Mouse (Mus musculus) MEL (cell line): ENCODE results near the gene Maml3. TPM values are rescaled to one million over a fixed set of nuclear protein-coding genes. Genes with fewer than 3 reads are reported as not detected.

Source experiments
- DNase-seq: peaks from one replicate; pipeline ENCODE4 v3.0.0; 2011; ENCODE audit warnings: low read depth, low spot score
- H3K27ac ChIP-seq: 2 replicates; pipeline ENCODE4 v1.5.1; 2012; ENCODE audit warnings: low read depth, mild to moderate bottlenecking, control low read depth, low read length, moderate library complexity; ENCODE audit not compliant: control insufficient read depth
- H3K27me3 ChIP-seq, 2 experiments: fragments of 150-350 bp in 1 of 2; sonication (generic) in 1 of 2; 2 replicates each; pipeline ENCODE4 v1.6.1; 2012; ENCODE audit warnings: low read length in 2 of 2, mild to moderate bottlenecking in 2 of 2, improper control_type of control experiment in 1 of 2, moderate library complexity in 1 of 2; ENCODE audit not compliant: insufficient read depth in 2 of 2, control insufficient read depth in 1 of 2
- H3K36me3 ChIP-seq, 2 experiments: 2 replicates each; pipeline ENCODE4 v1.6.1; 2012 to 2014; ENCODE audit warnings: low read length in 2 of 2, improper control_type of control experiment in 1 of 2, inconsistent platforms in 1 of 2, mild to moderate bottlenecking in 1 of 2; ENCODE audit not compliant: insufficient read depth in 2 of 2, control insufficient read depth in 1 of 2
- H3K4me1 ChIP-seq, 2 experiments: fragments of 150-350 bp in 1 of 2; sonication (generic) in 1 of 2; 2 replicates each; pipeline ENCODE4 v1.6.1; 2012; ENCODE audit warnings: low read length in 2 of 2, improper control_type of control experiment in 1 of 2, mild to moderate bottlenecking in 1 of 2; ENCODE audit not compliant: insufficient read depth in 2 of 2, control insufficient read depth in 1 of 2
- H3K4me3 ChIP-seq, 2 experiments: fragments of 150-350 bp in 1 of 2; sonication (generic) in 1 of 2; 2 replicates each; pipeline ENCODE4 v1.5.1; 2012; ENCODE audit warnings: low read depth in 2 of 2, low read length in 2 of 2, mild to moderate bottlenecking in 2 of 2, moderate library complexity in 2 of 2, control low read depth in 1 of 2, improper control_type of control experiment in 1 of 2; ENCODE audit not compliant: control insufficient read depth in 1 of 2, insufficient read depth in 1 of 2
- H3K79me2 ChIP-seq: 2 replicates; pipeline ENCODE4 v1.6.1; 2012; ENCODE audit warnings: mild to moderate bottlenecking, low read length, moderate library complexity; ENCODE audit not compliant: control insufficient read depth, poor library complexity, insufficient read depth
- H3K9ac ChIP-seq: 2 replicates; pipeline ENCODE4 v1.6.1; 2012; ENCODE audit warnings: low read depth, mild to moderate bottlenecking, control low read depth, low read length, moderate library complexity; ENCODE audit not compliant: control insufficient read depth, poor library complexity, severe bottlenecking
- H3K9me3 ChIP-seq: fragments of 150-350 bp; sonication (generic); replicated peaks from 2 replicates; pipeline ENCODE4 v1.6.1; 2012; ENCODE audit warnings: mild to moderate bottlenecking, low read length, improper control_type of control experiment, moderate library complexity; ENCODE audit not compliant: insufficient read depth
- BHLHE40 ChIP-seq: IDR thresholded peaks from 2 replicates; pipeline ENCODE4 v1.6.1; 2012; ENCODE audit warnings: low read depth, mild to moderate bottlenecking, inconsistent platforms, low read length, improper control_type of control experiment, borderline replicate concordance
- CTCF ChIP-seq, 3 experiments: IDR thresholded peaks in 2 of 3; conservative IDR thresholded peaks in 1 of 3; 2 replicates each; pipeline ENCODE4 v1.5.1; 2011 to 2012; ENCODE audit warnings: low read length in 3 of 3, low read depth in 2 of 3, mild to moderate bottlenecking in 2 of 3, improper control_type of control experiment in 1 of 3, inconsistent platforms in 1 of 3, mixed read lengths in 1 of 3, moderate library complexity in 1 of 3; ENCODE audit not compliant: control insufficient read depth in 1 of 3, insufficient read depth in 1 of 3, poor library complexity in 1 of 3, severe bottlenecking in 1 of 3
- ELF1 ChIP-seq: IDR thresholded peaks from 2 replicates; pipeline ENCODE4 v1.6.1; 2014; ENCODE audit warnings: low read depth, mild to moderate bottlenecking, inconsistent platforms, low read length, improper control_type of control experiment, moderate library complexity
- EP300 ChIP-seq, 2 experiments: IDR thresholded peaks; 2 replicates each; pipeline ENCODE4 v1.6.1; 2011; ENCODE audit warnings: improper control_type of control experiment in 2 of 2, low read length in 2 of 2, low read depth in 1 of 2, mild to moderate bottlenecking in 1 of 2
- GABPA ChIP-seq: IDR thresholded peaks from 2 replicates; pipeline ENCODE4 v1.6.1; 2012; ENCODE audit warnings: low read depth, mild to moderate bottlenecking, inconsistent platforms, low read length, improper control_type of control experiment, moderate library complexity
- GATA1 ChIP-seq: IDR thresholded peaks from 2 replicates; pipeline ENCODE4 v1.6.1; 2011; ENCODE audit warnings: low read depth, low read length, improper control_type of control experiment
- JUND ChIP-seq: IDR thresholded peaks from 2 replicates; pipeline ENCODE4 v1.6.1; 2011; ENCODE audit warnings: low read depth, mild to moderate bottlenecking, improper control_type of control experiment, low read length
- MAFK ChIP-seq: IDR thresholded peaks from 2 replicates; pipeline ENCODE4 v1.6.1; 2011; ENCODE audit warnings: low read depth, mild to moderate bottlenecking, low read length, improper control_type of control experiment, borderline replicate concordance
- MAZ ChIP-seq: IDR thresholded peaks from 2 replicates; pipeline ENCODE4 v1.6.1; 2012; ENCODE audit warnings: low read depth, mild to moderate bottlenecking, inconsistent platforms, low read length, improper control_type of control experiment
- MEF2A ChIP-seq: IDR thresholded peaks from 2 replicates; pipeline ENCODE4 v1.6.1; 2014; ENCODE audit warnings: low read depth, mild to moderate bottlenecking, inconsistent platforms, low read length, improper control_type of control experiment; ENCODE audit not compliant: poor library complexity, insufficient replicate concordance, severe bottlenecking; ENCODE audit errors: extremely low read depth
- MXI1 ChIP-seq: IDR thresholded peaks from 2 replicates; pipeline ENCODE4 v1.6.1; 2011; ENCODE audit warnings: mild to moderate bottlenecking, low read depth, low read length, improper control_type of control experiment
- MYC ChIP-seq: IDR thresholded peaks from 2 replicates; pipeline ENCODE4 v1.6.1; 2011; ENCODE audit warnings: low read depth, mild to moderate bottlenecking, low read length, improper control_type of control experiment, moderate library complexity
- NELFE ChIP-seq: IDR thresholded peaks from 2 replicates; pipeline ENCODE4 v1.6.1; 2011; ENCODE audit warnings: low read depth, low read length, improper control_type of control experiment
- NRF1 ChIP-seq: IDR thresholded peaks from 2 replicates; pipeline ENCODE4 v1.6.1; 2014; ENCODE audit warnings: low read depth, mild to moderate bottlenecking, inconsistent platforms, low read length, improper control_type of control experiment, moderate library complexity; ENCODE audit not compliant: poor library complexity, insufficient read depth, severe bottlenecking
- POLR2AphosphoS5 ChIP-seq: IDR thresholded peaks from 2 replicates; pipeline ENCODE4 v1.6.1; 2012; ENCODE audit warnings: low read depth, borderline replicate concordance, mild to moderate bottlenecking, inconsistent platforms, low read length, moderate library complexity, mixed read lengths
- SIN3A ChIP-seq: IDR thresholded peaks from 2 replicates; pipeline ENCODE4 v1.6.1; 2012; ENCODE audit warnings: low read length, improper control_type of control experiment, inconsistent platforms
- SMC3 ChIP-seq: IDR thresholded peaks from 2 replicates; pipeline ENCODE4 v1.6.1; 2011; ENCODE audit warnings: low read depth, low read length, improper control_type of control experiment
- UBTF ChIP-seq: IDR thresholded peaks from 2 replicates; pipeline ENCODE4 v1.6.1; 2012; ENCODE audit warnings: low read depth, mild to moderate bottlenecking, inconsistent platforms, low read length, improper control_type of control experiment, moderate library complexity, borderline replicate concordance; ENCODE audit not compliant: insufficient read depth
- ZC3H11A ChIP-seq: IDR thresholded peaks from 2 replicates; pipeline ENCODE4 v1.6.1; 2012; ENCODE audit warnings: low read depth, mild to moderate bottlenecking, inconsistent platforms, low read length, improper control_type of control experiment
- ZKSCAN1 ChIP-seq: IDR thresholded peaks from 2 replicates; pipeline ENCODE4 v1.6.1; 2012; ENCODE audit warnings: low read depth, mild to moderate bottlenecking, inconsistent platforms, low read length, improper control_type of control experiment, moderate library complexity
- polyA plus RNA-seq, 2 experiments: library from polyadenylated mRNA; stranded (reverse) in 1 of 2; unstranded in 1 of 2; fragments of >175 nt in 1 of 2; fragments of >200 nt in 1 of 2; gene quantifications; 2 replicates each; pipeline versions ENCODE4 v1.2.1 to v1.2.4; 2012; ENCODE audit warnings: low replicate concordance in 2 of 2, low read depth in 1 of 2; ENCODE audit not compliant: insufficient read length in 2 of 2, insufficient read depth in 1 of 2, missing spikeins in 1 of 2
- total RNA-seq: library from RNA; depleted of rRNA; stranded (reverse); fragments of 300-350 nt; gene quantifications from 2 replicates; pipeline ENCODE4 v1.2.3, GENCODE M21; 2012

Gene Maml3
- total and polyA plus RNA-seq, 3 experiments = 2.0 to 4.1 TPM; not detected in 1

GRCm38 (mm10) chr3:52120858-52121257 lies 16.0 kb upstream of the Maml3 start:
- H3K27me3 ChIP-seq = peaks cover 1 to 5% of the 10 kb centered on the region in 2 experiments; a peak in 3 of 4 replicates
- no peaks in the 10 kb centered on the region for H3K4me1 ChIP-seq
- no peak overlapping the region for H3K9ac ChIP-seq
- H3K4me3 ChIP-seq = no peak overlapping the region
- no peak for TF ChIP-seq GATA1
- TF ChIP-seq ZKSCAN1 = no peak
- no peak for TF ChIP-seq GABPA
- TF ChIP-seq MXI1 = no peak
- TF ChIP-seq ELF1 = no peak
- no peak for TF ChIP-seq MAZ
- TF ChIP-seq NRF1 = no peak
- no peak for TF ChIP-seq JUND
- TF ChIP-seq SIN3A = no peak
- TF ChIP-seq NELFE = no peak
- TF ChIP-seq CTCF (IDR thresholded peaks at IDR 0.05 in 2 of 3, conservative IDR thresholded peaks at IDR 0.05 in 1 of 3; ENCODE audit: control insufficient read depth in 1 of 3, insufficient read depth in 1 of 3, low read depth in 2 of 3, low read length in 3 of 3, poor library complexity in 1 of 3, severe bottlenecking in 1 of 3) = no peak
- no peak for TF ChIP-seq POLR2AphosphoS5
- TF ChIP-seq, all 39 proteins: peak for 0
- Histone ChIP-seq H3K27ac (no peak overlapping the region), H3K36me3 (no peaks in the 10 kb centered on the region), H3K79me2 (no peaks in the 10 kb centered on the region), H3K9me3 (no peaks in the 10 kb centered on the region)
- DNase-seq = no peak

- TF ChIP-seq MAFK = no peak
- no peak for TF ChIP-seq MEF2A
- no peak for TF ChIP-seq ZKSCAN1
- no peak for TF ChIP-seq ELF1
- no peak for TF ChIP-seq MYC
- TF ChIP-seq NRF1 = no peak
- no peak for TF ChIP-seq SMC3
- TF ChIP-seq ZC3H11A = no peak
- TF ChIP-seq EP300 (IDR thresholded peaks at IDR 0.05; ENCODE audit: low read depth in 1 of 2, low read length in 2 of 2) = no peak
- TF ChIP-seq BHLHE40 = no peak
- no peak for TF ChIP-seq GATA1
- no peak for TF ChIP-seq POLR2AphosphoS5
- no peak for TF ChIP-seq UBTF
- H3K36me3 ChIP-seq = no peaks in the 10 kb centered on the region
- no peak overlapping the region for H3K4me3 ChIP-seq
- H3K9ac ChIP-seq = no peak overlapping the region
- no peak overlapping the region for H3K27ac ChIP-seq
- no peaks in the 10 kb centered on the region for H3K4me1 ChIP-seq
- H3K27me3 ChIP-seq = peaks cover 0 to 5% of the 10 kb centered on the region in 2 experiments; a peak in 3 of 4 replicates
- H3K9me3 ChIP-seq = no peaks in the 10 kb centered on the region
- DNase-seq = no peak
- H3K79me2 ChIP-seq = no peaks in the 10 kb centered on the region
Observed at GRCm38 (mm10) chr3:52119216-52119615, 14.3 kb upstream of the Maml3 start.
